ENCODE assay signal across 18 mouse cellular contexts in genomic region chr16:91015761-91016160, GRCm38 (mm10). TPM values are rescaled to one million over a fixed set of nuclear protein-coding genes. Genes with fewer than 3 reads are reported as not detected.
DNase-seq lines count a peak whose midpoint lies in the region; TF ChIP-seq lines count a peak whose summit lies in the region.
"Had no signal": no experiment of that assay in that cellular context is flagged by ENCODE, and none has a peak within 500 bp of the region (broad histone marks: within the 10 kb centered on the region; RNA-seq: fewer than 3 reads in every experiment).

No protein-coding gene starts in this region.

- no peak for TF ChIP-seq CTCF in embryonic fibroblast, embryonic 13.5 days (IDR thresholded peaks at IDR 0.05; ENCODE audit: borderline replicate concordance, insufficient read depth, low read length)

- no peak for TF ChIP-seq POLR2A in embryonic fibroblast, embryonic 13.5 days (IDR thresholded peaks at IDR 0.05; ENCODE audit: low read depth, low read length)

- H3K4me1 ChIP-seq in embryonic fibroblast, embryonic 13.5 days (ENCODE audit: control insufficient read depth, insufficient read depth, low read length) = peaks cover 2% of the 10 kb centered on the region; the same call in 1 of the 2 replicates

- H3K4me3 ChIP-seq in embryonic fibroblast, embryonic 13.5 days (ENCODE audit: insufficient read depth, low read length) = no peak overlapping the region
- H3K4me3 ChIP-seq: embryonic facial prominence, embryonic 10.5 days; embryonic facial prominence, embryonic 13.5 days; forebrain, embryonic 10.5 days; forebrain, embryonic 13.5 days; gastrocnemius, adult 2 months; hindbrain, embryonic 12.5 days; hindbrain, embryonic 15.5 days had no signal

- peak; percentile 53 for DNase-seq in adrenal gland, adult 8-10 months
- DNase-seq in adrenal gland, postnatal 4 days (ENCODE audit: low spot score in 2 of 2) = no peak
- peak; percentile 54 for DNase-seq in adrenal gland, postnatal 14 days
- DNase-seq in embryo, embryonic 9.5 days (ENCODE audit: extremely low spot score) = no peak
- no peak for DNase-seq in frontal cortex, postnatal 25 days (ENCODE audit: low spot score in 2 of 2)
- DNase-seq: cerebellum, adult 18-20 months; cerebellum, adult 9-11 months; cerebellum, postnatal 25 days; gastrocnemius, adult 2 months; gastrocnemius, postnatal 14 days; kidney, adult 2 months had no signal

- peak overlapping the region; percentile 55 for H3K27ac ChIP-seq in embryonic fibroblast, embryonic 13.5 days (ENCODE audit: insufficient read depth, low read length)
- H3K27ac ChIP-seq: embryonic facial prominence, embryonic 10.5 days; embryonic facial prominence, embryonic 13.5 days; forebrain, embryonic 10.5 days; forebrain, embryonic 13.5 days; gastrocnemius, adult 2 months; hindbrain, embryonic 12.5 days; hindbrain, embryonic 15.5 days had no signal

RNA-seq across cellular contexts. Expression of gene Synj1, which starts 4.7 kb away (rescaled TPM):
- 10 to 100 TPM; 53.0 to 72.0 (median 57.9) TPM for total RNA-seq in adrenal gland, adult 8-10 months (2022)
- 10 to 100 TPM; 37.6 to 43.6 TPM for total RNA-seq in adrenal gland, postnatal 4 days (2021)
- total RNA-seq in adrenal gland, postnatal 14 days (2021) = 36.9 and 42.8 TPM in 2 replicates
- polyA plus RNA-seq in embryonic fibroblast, embryonic 13.5 days (2011; ENCODE audit: insufficient read length, low read depth, missing spikeins) = 20.0 and 22.7 TPM in 2 replicates

RNA-seq across cellular contexts. Expression of gene Paxbp1, which starts 28.6 kb away (rescaled TPM):
- 10 to 100 TPM; 45.8 to 77.8 (median 53.7) TPM for total RNA-seq in adrenal gland, adult 8-10 months (2022)
- total RNA-seq in adrenal gland, postnatal 4 days (2021) = 10 to 100 TPM; 78.9 to 82.0 TPM
- total RNA-seq in adrenal gland, postnatal 14 days (2021) = 52.7 and 54.6 TPM in 2 replicates
- 60.7 and 90.4 TPM in 2 replicates for polyA plus RNA-seq in embryonic fibroblast, embryonic 13.5 days (2011; ENCODE audit: insufficient read length, low read depth, missing spikeins)

Comparison
In these comparisons a context has a peak if more than half of its experiments do, and no peak if none do; other contexts are left out.
1. DNase-seq: peak in adrenal gland, adult 8-10 months (single experiment) and adrenal gland, postnatal 14 days (single experiment); none in adrenal gland, postnatal 4 days (0 of 2), embryo, embryonic 9.5 days (single experiment) and frontal cortex, postnatal 25 days (0 of 2).